In genomic region chr8:57939177-57939855, GRCm38 (mm10) we compare ENCODE assay signal across 8 mouse cellular contexts.
DNase-seq lines count a peak whose midpoint lies in the region; ATAC-seq and TF ChIP-seq lines count a peak whose summit lies in the region.

No protein-coding gene starts in this region.

- 0 out of 2 replicates have a peak overlapping the region, but pooled peaks have one; percentile 37 for H3K4me2 ChIP-seq in heart, embryonic 12.5 days
- peak overlapping the region; percentile 53 for H3K4me2 ChIP-seq in kidney, embryonic 15.5 days
- H3K4me2 ChIP-seq in limb, embryonic 14.5 days (replicated peaks; ENCODE audit: low read depth, low read length, severe bottlenecking) = peak overlapping the region; percentile 27; the same call in 1 of the 2 replicates
- 0 out of 2 replicates have a peak overlapping the region, but pooled peaks have one; percentile 27 for H3K4me2 ChIP-seq in neural tube, embryonic 12.5 days (replicated peaks)

- TF ChIP-seq CTCF in cortical plate, adult 2 months (IDR thresholded peaks at IDR 0.05; ENCODE audit: extremely low read depth, insufficient read depth, low read length) = peak; percentile 64; the same call in 1 of the 2 replicates

- H3K9ac ChIP-seq in heart, embryonic 12.5 days = no peak overlapping the region
- H3K9ac ChIP-seq in kidney, embryonic 15.5 days = no peak overlapping the region
- no peak overlapping the region for H3K9ac ChIP-seq in limb, embryonic 14.5 days (ENCODE audit: low read depth, low read length, severe bottlenecking)
- no peak overlapping the region for H3K9ac ChIP-seq in neural tube, embryonic 12.5 days

- no peak overlapping the region for H3K27ac ChIP-seq in cortical plate, adult 2 months (ENCODE audit: insufficient read depth, low read length)
- H3K27ac ChIP-seq in heart, embryonic 12.5 days (ENCODE audit: poor library complexity, severe bottlenecking) = no peak overlapping the region
- H3K27ac ChIP-seq in kidney, embryonic 15.5 days = no peak overlapping the region
- H3K27ac ChIP-seq in limb, embryonic 14.5 days (replicated peaks; ENCODE audit: low read depth, low read length) = no peak overlapping the region
- no peak overlapping the region for H3K27ac ChIP-seq in neural tube, embryonic 12.5 days

- H3K36me3 ChIP-seq in heart, embryonic 12.5 days = no peaks in the 10 kb centered on the region
- H3K36me3 ChIP-seq in kidney, embryonic 15.5 days = no peaks in the 10 kb centered on the region
- no peaks in the 10 kb centered on the region for H3K36me3 ChIP-seq in limb, embryonic 14.5 days (ENCODE audit: control insufficient read depth, insufficient read depth, low read length)
- H3K36me3 ChIP-seq in neural tube, embryonic 12.5 days = no peaks in the 10 kb centered on the region

- no peaks in the 10 kb centered on the region for H3K27me3 ChIP-seq in heart, embryonic 12.5 days (replicated peaks)
- peaks cover 5% of the 10 kb centered on the region; the same call in 1 of the 2 replicates for H3K27me3 ChIP-seq in kidney, embryonic 15.5 days
- H3K27me3 ChIP-seq in limb, embryonic 14.5 days (ENCODE audit: control insufficient read depth, insufficient read depth, low read length) = no peaks in the 10 kb centered on the region
- H3K27me3 ChIP-seq in neural tube, embryonic 12.5 days (replicated peaks) = no peaks in the 10 kb centered on the region

- DNase-seq in 416B (ENCODE audit: low read depth) (peak; percentile 61), adipocyte (ENCODE audit: low spot score) (peak; percentile 60)
- DNase-seq in limb, embryonic 14.5 days (ENCODE audit: low spot score) = peak; percentile 58
- DNase-seq in thymus, postnatal 4 days = peak; percentile 63

- ATAC-seq in heart, embryonic 12.5 days (ENCODE audit: insufficient number of reproducible peaks, low FRiP score) = no peak
- ATAC-seq in kidney, embryonic 15.5 days (replicated peaks; ENCODE audit: low FRiP score) = peak; percentile 67
- peak; percentile 55; the same call in 1 of the 2 replicates for ATAC-seq in limb, embryonic 14.5 days (ENCODE audit: low FRiP score, low read depth)
- ATAC-seq in neural tube, embryonic 12.5 days (ENCODE audit: low FRiP score, low read depth) = peak; percentile 17; the same call in 1 of the 2 replicates

- peaks cover 2% of the 10 kb centered on the region for H3K4me1 ChIP-seq in cortical plate, adult 2 months (ENCODE audit: control insufficient read depth, insufficient read depth, low read length)
- H3K4me1 ChIP-seq in heart, embryonic 12.5 days (replicated peaks) = no peaks in the 10 kb centered on the region
- peaks cover 10% of the 10 kb centered on the region; the same call in 1 of the 2 replicates for H3K4me1 ChIP-seq in kidney, embryonic 15.5 days
- H3K4me1 ChIP-seq in limb, embryonic 14.5 days (ENCODE audit: control insufficient read depth, insufficient read depth, low read length) = no peaks in the 10 kb centered on the region
- no peaks in the 10 kb centered on the region for H3K4me1 ChIP-seq in neural tube, embryonic 12.5 days

- no peaks in the 10 kb centered on the region for H3K9me3 ChIP-seq in heart, embryonic 12.5 days (replicated peaks)
- no peaks in the 10 kb centered on the region for H3K9me3 ChIP-seq in kidney, embryonic 15.5 days (replicated peaks)
- no peaks in the 10 kb centered on the region for H3K9me3 ChIP-seq in limb, embryonic 14.5 days (ENCODE audit: control insufficient read depth, low read length)
- no peaks in the 10 kb centered on the region for H3K9me3 ChIP-seq in neural tube, embryonic 12.5 days

- no peak for TF ChIP-seq POLR2A in cortical plate, adult 2 months (IDR thresholded peaks at IDR 0.05; ENCODE audit: extremely low read depth, insufficient read depth, low read length)
- no peak for TF ChIP-seq POLR2A in limb, embryonic 14.5 days (IDR thresholded peaks at IDR 0.05; ENCODE audit: borderline replicate concordance, extremely low read depth, insufficient read depth, insufficient read length)

- WGBS in heart, embryonic 12.5 days = 21% methylated on average over 8 of the region's 8 CpGs
- 12% methylated on average over 8 of the region's 8 CpGs for WGBS in kidney, embryonic 15.5 days
- 15% methylated on average over 8 of the region's 8 CpGs for WGBS in limb, embryonic 14.5 days
- WGBS in neural tube, embryonic 12.5 days = 22% methylated on average over 8 of the region's 8 CpGs

- H3K4me3 ChIP-seq in cortical plate, adult 2 months (ENCODE audit: insufficient read depth, low read length) = no peak overlapping the region
- no peak overlapping the region for H3K4me3 ChIP-seq in heart, embryonic 12.5 days
- peak overlapping the region; percentile 23; the same call in 1 of the 2 replicates for H3K4me3 ChIP-seq in kidney, embryonic 15.5 days (replicated peaks)
- H3K4me3 ChIP-seq in limb, embryonic 14.5 days (replicated peaks; ENCODE audit: low read length) = no peak overlapping the region
- H3K4me3 ChIP-seq in neural tube, embryonic 12.5 days = no peak overlapping the region
